In genomic region chr10:128848426-128848825, GRCm38 (mm10) we compare ENCODE assay signal across 24 mouse cellular contexts.
"Had no signal": no experiment of that assay in that cellular context is flagged by ENCODE, and none has a peak within 500 bp of the region (broad histone marks: within the 10 kb centered on the region; RNA-seq: fewer than 3 reads in every experiment).

No protein-coding gene starts in this region.

- H3K9ac ChIP-seq: hindbrain, embryonic 14.5 days; limb, embryonic 13.5 days; liver, embryonic 12.5 days; liver, embryonic 15.5 days; midbrain, embryonic 12.5 days; midbrain, embryonic 15.5 days; neural tube, embryonic 12.5 days; neural tube, embryonic 15.5 days had no signal

- H3K4me3 ChIP-seq: layer of hippocampus, adult 2 months; limb, embryonic 10.5 days; limb, embryonic 13.5 days; liver, embryonic 12.5 days; liver, embryonic 15.5 days; midbrain, embryonic 12.5 days; midbrain, embryonic 15.5 days; neural tube, embryonic 12.5 days; neural tube, embryonic 15.5 days had no signal

- H3K27me3 ChIP-seq: limb, embryonic 13.5 days; liver, embryonic 12.5 days; liver, embryonic 15.5 days; midbrain, embryonic 12.5 days; midbrain, embryonic 15.5 days; neural tube, embryonic 12.5 days; neural tube, embryonic 15.5 days had no signal

- H3K4me2 ChIP-seq: hindbrain, embryonic 14.5 days; limb, embryonic 13.5 days; liver, embryonic 12.5 days; liver, embryonic 15.5 days; midbrain, embryonic 12.5 days; midbrain, embryonic 15.5 days; neural tube, embryonic 12.5 days; neural tube, embryonic 15.5 days had no signal

- H3K27ac ChIP-seq: hindbrain, embryonic 14.5 days; hindbrain, postnatal 0 days; layer of hippocampus, adult 2 months; limb, embryonic 10.5 days; limb, embryonic 13.5 days; liver, embryonic 12.5 days; liver, embryonic 15.5 days; macrophage; midbrain, embryonic 12.5 days; midbrain, embryonic 15.5 days; neural tube, embryonic 12.5 days; neural tube, embryonic 15.5 days; stomach, postnatal 0 days had no signal

- H3K9me3 ChIP-seq: limb, embryonic 10.5 days; limb, embryonic 13.5 days; liver, embryonic 12.5 days; liver, embryonic 15.5 days; midbrain, embryonic 12.5 days; midbrain, embryonic 15.5 days; neural tube, embryonic 12.5 days; neural tube, embryonic 15.5 days had no signal

- ATAC-seq: hindbrain, postnatal 0 days; inflammation-experienced regulatory T-cells, adult 6 months; intestine, embryonic 16.5 days; liver, embryonic 12.5 days; midbrain, embryonic 15.5 days had no signal

- H3K4me1 ChIP-seq: liver, embryonic 12.5 days; midbrain, embryonic 12.5 days; midbrain, embryonic 15.5 days had no signal

- DNase-seq: layer of hippocampus, adult 9-11 months; lung, adult 2 months; lung, postnatal 14 days; right cerebral cortex, adult 18-20 months; right cerebral cortex, postnatal 14 days; right cerebral cortex, postnatal 4 days; thymus, adult 2 months; thymus, postnatal 14 days; thymus, postnatal 4 days had no signal
